Mouse (Mus musculus): Measurements from ENCODE around the gene Gm45062. TPM values are rescaled to one million over a fixed set of nuclear protein-coding genes. Genes with fewer than 3 reads are reported as not detected.

Gene Gm45062
- polyA plus RNA-seq, 1 experiment: 1.2 TPM

GRCm38 (mm10) chr6:8374290-8374689 is 115.0 kb downstream of the Gm45062 start:
- no peak for DNase-seq
- Histone ChIP-seq H3K4me1 (ENCODE audit: control insufficient read depth, insufficient read depth, low read length) (no peaks in the 10 kb centered on the region), H3K4me3 (replicated peaks; ENCODE audit: extremely low read depth, low read depth, low read length) (no peak overlapping the region)
- no peak for TF ChIP-seq POLR2A (IDR thresholded peaks at IDR 0.05; ENCODE audit: borderline replicate concordance, extremely low read depth, low read depth, low read length)
- TF ChIP-seq CTCF (IDR thresholded peaks at IDR 0.05; ENCODE audit: insufficient read depth, low read length): no peak
- WGBS: 77% methylated on average over 6 of the region's 6 CpGs

DNA sequence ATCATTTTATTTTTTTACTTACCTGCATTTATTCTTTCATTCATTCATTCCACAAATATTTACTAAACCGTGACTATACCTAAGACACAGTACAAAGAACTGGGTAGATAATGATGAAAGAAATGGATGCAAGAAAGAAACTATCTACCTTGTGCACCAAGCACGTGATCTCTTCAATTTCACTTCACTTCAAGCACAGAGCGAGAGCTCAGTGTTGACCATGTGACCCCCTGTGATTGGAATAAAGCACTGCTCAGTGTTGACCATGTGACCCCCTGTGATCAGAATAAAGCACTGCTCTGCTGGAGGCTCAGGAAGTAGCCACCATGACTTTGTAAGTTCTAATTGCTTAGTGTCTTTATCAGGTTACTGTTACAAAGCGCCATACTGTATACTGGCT is 115.5 kb downstream of the Gm45062 start:
- Histone ChIP-seq H3K4me1 (ENCODE audit: control insufficient read depth, insufficient read depth, low read length) (no peaks in the 10 kb centered on the region), H3K4me3 (replicated peaks; ENCODE audit: extremely low read depth, low read depth, low read length) (no peak overlapping the region)
- no peak for DNase-seq
- TF ChIP-seq POLR2A (IDR thresholded peaks at IDR 0.05; ENCODE audit: borderline replicate concordance, extremely low read depth, low read depth, low read length): no peak
- no peak for TF ChIP-seq CTCF (IDR thresholded peaks at IDR 0.05; ENCODE audit: insufficient read depth, low read length)
- WGBS: 92% methylated on average over 4 of the region's 4 CpGs

DNA sequence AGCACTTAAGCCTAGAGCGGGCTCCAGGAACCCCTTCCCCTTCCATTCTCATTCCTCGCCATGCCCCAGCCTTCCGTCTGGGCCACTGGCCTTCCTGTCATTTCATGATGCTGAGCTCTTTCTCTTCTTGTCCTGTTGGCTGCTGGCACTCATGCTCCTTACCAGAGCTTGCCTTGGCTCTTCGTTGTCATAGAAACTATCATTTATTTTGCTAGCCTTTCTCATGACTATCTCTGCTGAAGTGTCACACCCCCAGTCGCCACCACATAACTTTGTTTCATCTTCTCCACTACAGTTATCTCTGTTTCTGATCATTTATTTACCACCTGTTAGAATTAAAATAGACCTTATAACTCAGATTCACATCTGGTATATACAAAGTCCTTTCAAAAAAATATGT is 117.1 kb downstream of the Gm45062 start:
- no peak overlapping the region for H3K4me3 ChIP-seq (replicated peaks; ENCODE audit: extremely low read depth, low read depth, low read length)
- no peaks in the 10 kb centered on the region for H3K4me1 ChIP-seq (ENCODE audit: control insufficient read depth, insufficient read depth, low read length)
- WGBS: 91% methylated on average over 5 of the region's 5 CpGs
- DNase-seq: no peak
- TF ChIP-seq POLR2A (IDR thresholded peaks at IDR 0.05; ENCODE audit: borderline replicate concordance, extremely low read depth, low read depth, low read length) (no peak), CTCF (IDR thresholded peaks at IDR 0.05; ENCODE audit: insufficient read depth, low read length) (no peak)

GRCm38 (mm10) chr6:8377667-8378066 is 118.4 kb downstream of the Gm45062 start:
- Histone ChIP-seq H3K4me1 (ENCODE audit: control insufficient read depth, insufficient read depth, low read length) (no peaks in the 10 kb centered on the region; the same call in 1 of the 2 replicates), H3K4me3 (replicated peaks; ENCODE audit: extremely low read depth, low read depth, low read length) (no peak overlapping the region)
- DNase-seq: no peak
- TF ChIP-seq POLR2A (IDR thresholded peaks at IDR 0.05; ENCODE audit: borderline replicate concordance, extremely low read depth, low read depth, low read length): no peak
- TF ChIP-seq CTCF (IDR thresholded peaks at IDR 0.05; ENCODE audit: insufficient read depth, low read length): no peak
- 79% methylated on average over 8 of the region's 8 CpGs for WGBS

DNA sequence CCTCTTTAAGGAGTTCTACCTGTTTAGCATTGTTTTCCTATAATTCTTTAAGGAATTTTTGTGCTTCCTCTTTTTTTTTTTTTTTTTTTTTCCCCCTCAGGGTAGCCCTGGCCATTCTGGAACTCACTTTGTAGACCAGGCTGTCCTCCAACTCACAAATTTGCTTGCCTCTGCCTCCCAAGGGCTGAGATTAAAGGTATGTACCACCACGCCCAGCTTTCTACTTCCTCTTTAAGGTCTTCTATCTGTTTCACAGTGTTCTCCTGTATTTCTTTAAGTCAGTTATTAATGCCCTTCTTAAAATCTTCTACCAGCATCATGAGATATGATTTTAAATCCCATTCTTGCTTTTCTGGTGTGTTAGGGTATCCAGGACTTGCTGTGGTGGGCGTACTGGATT is 130.1 kb downstream of the Gm45062 start:
- no peak for DNase-seq
- no peak overlapping the region for H3K4me3 ChIP-seq (replicated peaks; ENCODE audit: extremely low read depth, low read depth, low read length)
- TF ChIP-seq POLR2A (IDR thresholded peaks at IDR 0.05; ENCODE audit: borderline replicate concordance, extremely low read depth, low read depth, low read length) (no peak), CTCF (IDR thresholded peaks at IDR 0.05; ENCODE audit: insufficient read depth, low read length) (no peak)
- peaks cover 4% of the 10 kb centered on the region; the same call in 1 of the 2 replicates for H3K4me1 ChIP-seq (ENCODE audit: control insufficient read depth, insufficient read depth, low read length)
- WGBS: 96% methylated on average over 2 of the region's 2 CpGs

GRCm38 (mm10) chr6:8390296-8390695 is 131.0 kb downstream of the Gm45062 start:
- H3K4me3 ChIP-seq (replicated peaks; ENCODE audit: extremely low read depth, low read depth, low read length): no peak overlapping the region
- H3K4me1 ChIP-seq (ENCODE audit: control insufficient read depth, insufficient read depth, low read length): peaks cover 6% of the 10 kb centered on the region; the same call in 1 of the 2 replicates
- no peak for TF ChIP-seq CTCF (IDR thresholded peaks at IDR 0.05; ENCODE audit: insufficient read depth, low read length)
- no peak for TF ChIP-seq POLR2A (IDR thresholded peaks at IDR 0.05; ENCODE audit: borderline replicate concordance, extremely low read depth, low read depth, low read length)
- WGBS: 83% methylated on average over 6 of the region's 6 CpGs
- no peak for DNase-seq

GRCm38 (mm10) chr6:8390935-8391334 is 131.7 kb downstream of the Gm45062 start:
- no peak overlapping the region for H3K4me3 ChIP-seq (replicated peaks; ENCODE audit: extremely low read depth, low read depth, low read length)
- no peak for DNase-seq
- TF ChIP-seq CTCF (IDR thresholded peaks at IDR 0.05; ENCODE audit: insufficient read depth, low read length) (no peak), POLR2A (IDR thresholded peaks at IDR 0.05; ENCODE audit: borderline replicate concordance, extremely low read depth, low read depth, low read length) (no peak)
- 89% methylated on average over 2 of the region's 2 CpGs for WGBS
- H3K4me1 ChIP-seq (ENCODE audit: control insufficient read depth, insufficient read depth, low read length): peaks cover 6% of the 10 kb centered on the region; the same call in 1 of the 2 replicates

- H3K4me1 ChIP-seq (ENCODE audit: control insufficient read depth, insufficient read depth, low read length): peaks cover 6% of the 10 kb centered on the region; the same call in 1 of the 2 replicates
- DNase-seq: no peak
- WGBS: 45% methylated on average over 4 of the region's 4 CpGs
- TF ChIP-seq POLR2A (IDR thresholded peaks at IDR 0.05; ENCODE audit: borderline replicate concordance, extremely low read depth, low read depth, low read length): no peak
- TF ChIP-seq CTCF (IDR thresholded peaks at IDR 0.05; ENCODE audit: insufficient read depth, low read length): no peak
- H3K4me3 ChIP-seq (replicated peaks; ENCODE audit: extremely low read depth, low read depth, low read length): no peak overlapping the region
Observed at GRCm38 (mm10) chr6:8393029-8393428, 133.8 kb downstream of the Gm45062 start.

GRCm38 (mm10) chr6:8394044-8394443 is 134.8 kb downstream of the Gm45062 start:
- TF ChIP-seq POLR2A (IDR thresholded peaks at IDR 0.05; ENCODE audit: borderline replicate concordance, extremely low read depth, low read depth, low read length) (no peak), CTCF (IDR thresholded peaks at IDR 0.05; ENCODE audit: insufficient read depth, low read length) (no peak)
- DNase-seq: no peak

DNA sequence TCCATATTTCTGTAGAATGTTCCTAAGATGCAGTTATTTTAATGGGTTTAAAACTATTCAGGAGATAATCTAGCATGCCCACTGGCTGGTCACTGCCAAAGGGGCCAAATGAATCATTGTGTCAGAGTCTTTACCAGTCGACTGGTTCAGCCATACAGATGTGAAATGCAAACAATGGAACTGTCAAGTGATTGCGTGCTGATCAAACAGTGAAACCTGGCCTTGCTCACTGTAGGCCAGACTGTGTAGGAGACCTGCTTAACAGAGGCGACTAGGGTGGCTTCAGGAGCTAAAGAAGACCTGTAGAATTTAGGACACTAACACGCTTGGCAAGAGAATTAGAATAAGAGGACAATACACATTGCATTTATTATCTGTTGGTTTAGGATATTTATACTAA is 135.8 kb downstream of the Gm45062 start:
- TF ChIP-seq CTCF (IDR thresholded peaks at IDR 0.05; ENCODE audit: insufficient read depth, low read length): no peak
- no peak for TF ChIP-seq POLR2A (IDR thresholded peaks at IDR 0.05; ENCODE audit: borderline replicate concordance, extremely low read depth, low read depth, low read length)
- peaks cover 6% of the 10 kb centered on the region; the same call in 1 of the 2 replicates for H3K4me1 ChIP-seq (ENCODE audit: control insufficient read depth, insufficient read depth, low read length)
- DNase-seq: no peak
- WGBS: 63% methylated on average over 4 of the region's 4 CpGs
- no peak overlapping the region for H3K4me3 ChIP-seq (replicated peaks; ENCODE audit: extremely low read depth, low read depth, low read length)

More at GRCm38 (mm10) chr6:8394044-8394443, 134.8 kb downstream of the Gm45062 start:
- Histone ChIP-seq H3K4me3 (replicated peaks; ENCODE audit: extremely low read depth, low read depth, low read length) (no peak overlapping the region), H3K4me1 (ENCODE audit: control insufficient read depth, insufficient read depth, low read length) (peaks cover 6% of the 10 kb centered on the region; the same call in 1 of the 2 replicates)
